Mouse (Mus musculus) ES-Bruce4 (cell line): ENCODE results near the gene Stox1. TPM values are rescaled to one million over a fixed set of nuclear protein-coding genes. Genes with fewer than 3 reads are reported as not detected.

Experiments
- H3K27ac ChIP-seq: 2 replicates; pipeline ENCODE4 v1.5.1; 2012; ENCODE audit warnings: low read length, inconsistent platforms; ENCODE audit not compliant: insufficient read depth
- H3K27me3 ChIP-seq: 2 replicates; pipeline ENCODE4 v1.6.1; 2012; ENCODE audit warnings: mild to moderate bottlenecking, low read length, inconsistent platforms; ENCODE audit not compliant: control insufficient read depth, poor library complexity, insufficient read depth, severe bottlenecking
- H3K36me3 ChIP-seq: 2 replicates; pipeline ENCODE4 v1.6.1; 2012; ENCODE audit warnings: inconsistent platforms, mild to moderate bottlenecking, low read length, moderate library complexity; ENCODE audit not compliant: control insufficient read depth, poor library complexity, insufficient read depth, severe bottlenecking
- H3K4me1 ChIP-seq: one replicate; pipeline ENCODE4 v1.8.1; 2011; ENCODE audit warnings: low read length; ENCODE audit not compliant: control insufficient read depth, insufficient read depth
- H3K4me3 ChIP-seq: 2 replicates; pipeline ENCODE4 v1.5.1; 2011; ENCODE audit warnings: low read depth, mild to moderate bottlenecking, low read length
- H3K9ac ChIP-seq: 2 replicates; pipeline ENCODE4 v1.6.1; 2012; ENCODE audit warnings: low read depth, mild to moderate bottlenecking, inconsistent platforms; ENCODE audit not compliant: poor library complexity, severe bottlenecking
- H3K9me3 ChIP-seq: replicated peaks from 2 replicates; pipeline ENCODE4 v1.6.1; 2012; ENCODE audit warnings: mild to moderate bottlenecking, low read length, inconsistent platforms; ENCODE audit not compliant: control insufficient read depth, poor library complexity, insufficient read depth, severe bottlenecking
- CTCF ChIP-seq: IDR thresholded peaks from one replicate; pipeline ENCODE4 v1.8.1; 2011; ENCODE audit warnings: low read depth, low read length
- EP300 ChIP-seq: IDR thresholded peaks from 2 replicates; pipeline ENCODE4 v1.6.1; 2011; ENCODE audit warnings: low read depth, low read length; ENCODE audit not compliant: insufficient read depth
- POLR2A ChIP-seq: IDR thresholded peaks from one replicate; pipeline ENCODE4 v1.8.1; 2011; ENCODE audit warnings: low read length; ENCODE audit not compliant: insufficient read depth
- polyA plus RNA-seq: library from polyadenylated mRNA; stranded (reverse); fragments of >200 nt; gene quantifications from 2 replicates; pipeline ENCODE4 v1.2.4, GENCODE M21; 2011; ENCODE audit warnings: low read depth; ENCODE audit not compliant: missing spikeins, insufficient read depth, insufficient read length

The Stox1 gene
- polyA plus RNA-seq, 1 experiment = 1.1 TPM

DNA sequence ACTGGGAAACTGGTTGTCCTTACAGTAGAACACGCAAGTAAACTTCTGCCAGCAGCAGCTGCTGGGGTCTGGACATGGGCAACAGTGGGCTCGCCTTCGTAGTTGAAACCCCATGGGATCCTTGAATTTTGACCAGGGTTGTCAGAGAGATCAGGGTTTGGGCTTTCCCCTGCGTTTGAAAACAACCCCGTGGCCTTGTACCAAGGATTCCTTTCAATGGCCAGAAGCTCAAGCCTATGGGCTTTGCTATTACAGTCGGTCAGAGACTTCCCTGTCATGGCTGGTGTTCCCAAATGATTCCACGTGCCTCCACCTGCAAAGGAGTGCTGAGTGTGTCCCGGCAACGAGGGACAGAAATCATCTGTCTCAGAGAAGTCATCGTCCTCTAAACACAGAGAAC is 61.8 kb downstream of the Stox1 start:
- Histone ChIP-seq H3K4me1 (no peaks in the 10 kb centered on the region), H3K27me3 (no peaks in the 10 kb centered on the region), H3K36me3 (no peaks in the 10 kb centered on the region), H3K9me3 (no peaks in the 10 kb centered on the region), H3K9ac (peak overlapping the region; percentile 42; the same call in 1 of the 2 replicates), H3K4me3 (no peak overlapping the region), H3K27ac (no peak overlapping the region)
- TF ChIP-seq EP300 (no peak), CTCF (no peak), POLR2A (no peak)

DNA sequence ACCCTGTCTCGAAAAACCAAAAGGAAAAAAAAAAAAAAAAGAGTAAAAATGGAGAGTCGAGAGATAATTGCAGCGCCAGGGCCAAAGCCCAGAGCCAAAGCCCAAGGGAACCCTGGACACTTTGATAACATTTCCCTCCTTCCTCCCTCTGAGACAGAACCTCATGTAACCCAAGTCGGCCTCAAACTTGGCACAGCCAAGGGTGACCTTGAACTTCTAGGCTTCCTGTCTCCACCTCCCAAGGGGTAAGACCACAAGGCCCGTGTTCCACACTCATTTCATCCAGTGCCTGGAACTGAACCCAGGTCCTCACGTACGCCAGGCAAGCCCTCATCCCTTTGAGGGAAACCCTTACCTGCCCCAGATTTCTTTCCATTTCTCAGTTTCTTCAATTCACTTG is 69.2 kb downstream of the Stox1 start:
- TF ChIP-seq EP300 = no peak
- TF ChIP-seq POLR2A = no peak
- no peak for TF ChIP-seq CTCF

DNA sequence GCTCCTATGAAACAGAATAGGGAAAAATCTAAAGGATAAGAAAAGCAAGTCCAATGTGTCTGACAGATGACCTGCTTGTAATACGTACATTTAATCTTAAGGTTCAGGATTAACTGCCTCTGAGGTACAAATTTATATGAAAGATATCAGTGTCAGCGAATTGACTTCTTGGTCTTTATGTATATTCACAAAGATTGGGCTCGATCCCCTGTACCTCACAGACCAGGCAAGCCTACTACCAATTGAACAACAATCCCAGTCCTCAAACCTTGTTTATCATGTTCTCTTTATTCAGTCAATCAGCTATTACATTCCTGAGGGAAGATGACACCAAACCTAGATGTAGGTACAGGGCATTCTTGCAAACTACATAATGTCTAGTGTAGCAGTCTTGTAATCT is 74.0 kb downstream of the Stox1 start:
- Histone ChIP-seq H3K27me3 (no peaks in the 10 kb centered on the region), H3K4me1 (no peaks in the 10 kb centered on the region)

More for the DNA sequence above, 69.2 kb downstream of the Stox1 start:
- no peak overlapping the region for H3K9ac ChIP-seq
- H3K4me3 ChIP-seq = no peak overlapping the region
- no peaks in the 10 kb centered on the region for H3K27me3 ChIP-seq
- no peaks in the 10 kb centered on the region for H3K9me3 ChIP-seq
- no peaks in the 10 kb centered on the region for H3K4me1 ChIP-seq
- H3K36me3 ChIP-seq = no peaks in the 10 kb centered on the region
- H3K27ac ChIP-seq = no peak overlapping the region

DNA sequence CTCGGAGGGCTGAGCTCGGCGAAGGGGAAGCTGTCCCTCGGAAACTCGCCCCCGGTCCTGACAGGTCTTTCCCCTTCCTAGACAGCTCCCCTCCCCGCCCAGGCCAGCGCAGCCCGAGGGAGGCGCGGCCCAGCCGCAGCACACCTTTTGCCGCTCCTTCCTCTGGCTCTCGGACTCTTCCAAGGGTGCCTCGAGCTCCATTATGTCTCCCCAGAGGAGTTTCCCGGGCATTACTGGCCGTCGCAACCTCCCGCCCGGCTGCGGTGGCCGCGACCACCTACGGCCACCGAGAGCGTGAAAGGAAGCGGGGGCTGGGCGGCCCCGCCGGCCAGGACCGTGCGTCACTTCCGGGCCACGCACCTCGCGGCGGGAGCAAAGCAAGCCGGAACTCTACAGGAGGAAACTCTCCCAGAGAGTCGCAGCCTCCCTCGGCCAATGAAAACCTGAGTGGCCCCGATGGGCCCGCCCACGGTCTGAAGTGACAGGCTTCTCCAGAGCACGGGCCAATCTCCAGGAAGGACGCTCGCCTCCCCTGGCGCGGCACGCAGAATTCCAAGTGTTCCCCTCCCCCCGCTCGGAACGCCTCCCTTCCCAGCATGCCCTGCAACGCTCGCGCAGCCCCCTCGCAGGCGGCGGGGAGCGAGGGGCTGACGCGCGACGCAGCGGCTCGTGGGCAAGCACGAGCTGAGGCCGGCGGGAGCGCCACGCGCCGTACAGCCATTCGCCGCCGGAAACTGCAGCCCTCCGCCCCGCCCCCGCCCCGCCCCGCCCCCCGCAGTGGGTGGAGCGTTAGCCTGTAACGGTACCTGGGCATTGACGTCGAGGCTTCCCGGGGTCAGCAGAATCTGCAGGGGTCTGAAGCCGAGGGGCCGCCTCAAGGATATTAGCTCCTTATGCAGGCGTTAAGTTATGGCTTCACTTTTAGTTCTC is 74.8 kb downstream of the Stox1 start, which contains the start of gene Ddx50:
Ddx50 (minus strand) TSS at position 338 of the 930 bp plus-strand sequence.
- H3K27me3 ChIP-seq = no peaks in the 10 kb centered on the region
- H3K27ac ChIP-seq = peak within 1 kb of the TSS; percentile 19; the same call in 1 of the 2 replicates
- H3K4me1 ChIP-seq = no peaks in the 10 kb centered on the region
- TF ChIP-seq CTCF (no peak), POLR2A (no peak), EP300 (0 out of 2 replicates have a peak, but pooled peaks have one; percentile 39)
- H3K9ac ChIP-seq = peak within 1 kb of the TSS; percentile 69
- H3K4me3 ChIP-seq = peak within 1 kb of the TSS; percentile 75
- H3K36me3 ChIP-seq = peaks cover 6% of the 10 kb centered on the region
- no peaks in the 10 kb centered on the region for H3K9me3 ChIP-seq

More for the DNA sequence above, 74.0 kb downstream of the Stox1 start:
- peak overlapping the region; percentile 19; the same call in 1 of the 2 replicates for H3K27ac ChIP-seq
- H3K9me3 ChIP-seq = no peaks in the 10 kb centered on the region
- no peak for TF ChIP-seq EP300
- no peak for TF ChIP-seq CTCF
- no peak for TF ChIP-seq POLR2A
- peak overlapping the region; percentile 69 for H3K9ac ChIP-seq
- H3K4me3 ChIP-seq = peak overlapping the region; percentile 75
- H3K36me3 ChIP-seq = no peaks in the 10 kb centered on the region; the same call in 1 of the 2 replicates

DNA sequence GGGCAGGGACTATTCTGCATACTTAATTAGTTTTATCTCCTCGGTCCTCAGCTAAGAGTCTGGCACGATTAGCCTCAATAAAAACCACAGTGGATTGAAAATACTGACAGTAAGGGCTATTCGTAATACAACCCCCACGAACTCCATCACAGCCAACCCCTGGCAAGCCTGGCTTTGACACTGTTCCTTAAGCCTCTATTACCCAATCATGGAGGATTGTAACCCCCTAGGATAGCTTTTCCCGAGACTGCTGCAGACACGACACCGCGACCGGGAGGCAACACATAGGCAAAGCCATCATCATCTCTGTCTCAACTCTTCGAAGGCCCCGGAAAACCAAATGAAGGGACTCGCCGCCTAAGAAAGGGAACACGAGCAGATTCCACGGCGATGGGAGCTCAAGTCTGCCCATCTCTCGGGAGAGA is 75.6 kb downstream of the Stox1 start:
- peak overlapping the region; percentile 69 for H3K9ac ChIP-seq
- H3K9me3 ChIP-seq = no peaks in the 10 kb centered on the region

More for the DNA sequence above, 75.6 kb downstream of the Stox1 start:
- Histone ChIP-seq H3K4me1 (no peaks in the 10 kb centered on the region), H3K36me3 (peaks cover 9% of the 10 kb centered on the region), H3K27ac (no peak overlapping the region), H3K27me3 (no peaks in the 10 kb centered on the region), H3K4me3 (peak overlapping the region; percentile 68)
- TF ChIP-seq EP300 (no peak), CTCF (no peak), POLR2A (no peak)

Other genes starting within 250 kb of the Stox1 start
- gene Vps26a, start 239.3 kb downstream of the Stox1 start, polyA plus RNA-seq = 73.3 and 74.5 TPM in 2 replicates
- 0.87 TPM in 1 of 2 replicates, not detected in the other for gene Srgn, start 198.7 kb downstream of the Stox1 start, polyA plus RNA-seq
- gene Kif1bp, start 147.7 kb downstream of the Stox1 start, polyA plus RNA-seq = 26.2 and 28.3 TPM in 2 replicates
- 170 and 179 TPM in 2 replicates for gene Ddx21, start 123.8 kb downstream of the Stox1 start, polyA plus RNA-seq
- gene Ddx50, start 74.9 kb downstream of the Stox1 start, polyA plus RNA-seq = 96.5 and 115 TPM in 2 replicates
- gene Ccar1, start 66.2 kb upstream of the Stox1 start, polyA plus RNA-seq = 116 and 123 TPM in 2 replicates
- 231 and 239 TPM in 2 replicates for gene Tet1, start 182.9 kb upstream of the Stox1 start, polyA plus RNA-seq
- 11.3 and 11.6 TPM in 2 replicates for gene Slc25a16, start 194.5 kb upstream of the Stox1 start, polyA plus RNA-seq
- 39.5 and 46.7 TPM in 2 replicates for gene Dna2, start 220.9 kb upstream of the Stox1 start, polyA plus RNA-seq